Mouse (Mus musculus): ENCODE data around the gene Rita1.

- TF ChIP-seq CTCF (IDR thresholded peaks at IDR 0.05; ENCODE audit: control insufficient read depth, insufficient read depth, insufficient replicate concordance, low read depth, low read length) = no peak
- no peak for TF ChIP-seq POLR2A (IDR thresholded peaks at IDR 0.05; ENCODE audit: control insufficient read depth, low read depth, low read length)
Measured at GRCm38 (mm10) chr5:120645851-120646250, 33.5 kb upstream of the Rita1 start.

Measured in testis, adult 2 months (tissue).